7 mouse cellular contexts compared by ENCODE assay signal in genomic region chr1:157449981-157450636, GRCm38 (mm10). TPM values are rescaled to one million over a fixed set of nuclear protein-coding genes. Genes with fewer than 3 reads are reported as not detected.
A peak's percentile ranks its signal among the peaks of the same experiment; 100 is the strongest.
DNase-seq lines count a peak whose midpoint lies in the region; ATAC-seq and TF ChIP-seq lines count a peak whose summit lies in the region.

No protein-coding gene starts in this region.

- TF ChIP-seq EP300 in heart, adult 2 months (IDR thresholded peaks at IDR 0.05; ENCODE audit: insufficient read depth, low read depth, low read length): peak; percentile 99

- WGBS in embryonic facial prominence, embryonic 10.5 days: 3% methylated on average over 21 of the region's 21 CpGs
- 11% methylated on average over 21 of the region's 21 CpGs for WGBS in heart, adult 2 months
- 9% methylated on average over 21 of the region's 21 CpGs for WGBS in stomach, embryonic 15.5 days
- 24% methylated on average over 21 of the region's 21 CpGs for WGBS in cerebellum, adult 2 months

- no peak for TF ChIP-seq CTCF in heart, adult 2 months (IDR thresholded peaks at IDR 0.05)
- no peak for TF ChIP-seq CTCF in cerebellum, adult 2 months (IDR thresholded peaks at IDR 0.05; ENCODE audit: borderline replicate concordance, insufficient read depth, low read depth, low read length)

- peak; percentile 48 for DNase-seq in embryonic facial prominence, embryonic 10.5 days (ENCODE audit: low spot score)
- DNase-seq in heart, adult 2 months: peak; percentile 71 to 86
- DNase-seq in kidney, adult 11 months: peak; percentile 75
- peak; percentile 41 to 52 for DNase-seq in lung, adult 18-20 months
- DNase-seq in cerebellum, adult 2 months: no peak

- H3K4me1 ChIP-seq in embryonic facial prominence, embryonic 10.5 days: peaks cover 54% of the 10 kb centered on the region
- H3K4me1 ChIP-seq in heart, adult 2 months (ENCODE audit: control insufficient read depth, insufficient read depth, low read length): peaks cover 21% of the 10 kb centered on the region
- H3K4me1 ChIP-seq in stomach, embryonic 15.5 days: 0 out of 2 replicates have a peak, but pooled peaks cover 5% of the 10 kb centered on the region
- H3K4me1 ChIP-seq in cerebellum, adult 2 months (ENCODE audit: control insufficient read depth, insufficient read depth, low read length): no peaks in the 10 kb centered on the region

- no peaks in the 10 kb centered on the region for H3K36me3 ChIP-seq in embryonic facial prominence, embryonic 10.5 days (replicated peaks)
- H3K36me3 ChIP-seq in heart, adult 2 months (ENCODE audit: control insufficient read depth, insufficient read depth, low read length): peaks cover 10% of the 10 kb centered on the region
- H3K36me3 ChIP-seq in stomach, embryonic 15.5 days: no peaks in the 10 kb centered on the region

- no peaks in the 10 kb centered on the region for H3K79me2 ChIP-seq in heart, adult 2 months (replicated peaks; ENCODE audit: control insufficient read depth, insufficient read depth, low read length)

- H3K27ac ChIP-seq in embryonic facial prominence, embryonic 10.5 days (replicated peaks): no peak overlapping the region; the same call in 1 of the 2 replicates
- peak overlapping the region; percentile 93 for H3K27ac ChIP-seq in heart, adult 2 months
- no peak overlapping the region for H3K27ac ChIP-seq in stomach, embryonic 15.5 days
- H3K27ac ChIP-seq in cerebellum, adult 2 months (ENCODE audit: insufficient read depth, low read length): no peak overlapping the region

- H3K27me3 ChIP-seq in embryonic facial prominence, embryonic 10.5 days (replicated peaks; ENCODE audit: low read depth, poor library complexity, severe bottlenecking): peaks cover 45% of the 10 kb centered on the region
- H3K27me3 ChIP-seq in heart, adult 2 months (ENCODE audit: control insufficient read depth, insufficient read depth, low read length): no peaks in the 10 kb centered on the region
- H3K27me3 ChIP-seq in stomach, embryonic 15.5 days (replicated peaks): no peaks in the 10 kb centered on the region
- no peaks in the 10 kb centered on the region for H3K27me3 ChIP-seq in cerebellum, adult 2 months (ENCODE audit: control insufficient read depth, insufficient read depth, low read length)

- peak; percentile 59; the same call in 1 of the 2 replicates for ATAC-seq in stomach, embryonic 15.5 days (ENCODE audit: insufficient read depth, low FRiP score, low read depth)
- ATAC-seq in erythroid progenitor cell, adult 5-6 weeks (replicated peaks; ENCODE audit: low FRiP score, poor library complexity, severe bottlenecking): no peak

- intact Hi-C loops in heart, adult 2 months (cut with DNase I): loop anchor here (5.0 kb wide), 2 partner anchors 87 to 163 kb away; no protein-coding TSS in a partner anchor

- peak overlapping the region; percentile 45 for H3K4me3 ChIP-seq in embryonic facial prominence, embryonic 10.5 days
- H3K4me3 ChIP-seq in heart, adult 2 months: peak overlapping the region; percentile 7; the same call in 1 of the 2 replicates
- peak overlapping the region; percentile 24 for H3K4me3 ChIP-seq in stomach, embryonic 15.5 days (replicated peaks)
- H3K4me3 ChIP-seq in cerebellum, adult 2 months (replicated peaks; ENCODE audit: insufficient read depth, low read depth, low read length): no peak overlapping the region

- TF ChIP-seq POLR2A in heart, adult 2 months (IDR thresholded peaks at IDR 0.05; ENCODE audit: insufficient read depth, low read depth, low read length): peak; percentile 66
- no peak for TF ChIP-seq POLR2A in cerebellum, adult 2 months (IDR thresholded peaks at IDR 0.05; ENCODE audit: borderline replicate concordance, insufficient read depth, low read length)

- H3K4me2 ChIP-seq in stomach, embryonic 15.5 days: peak overlapping the region; percentile 53

- H3K9me3 ChIP-seq in embryonic facial prominence, embryonic 10.5 days: no peaks in the 10 kb centered on the region
- H3K9me3 ChIP-seq in stomach, embryonic 15.5 days: no peaks in the 10 kb centered on the region

- peak overlapping the region; percentile 47 for H3K9ac ChIP-seq in heart, adult 2 months (ENCODE audit: low read depth, low read length)
- no peak overlapping the region for H3K9ac ChIP-seq in stomach, embryonic 15.5 days

RNA-seq across cellular contexts. Expression of gene Cryzl2, which starts 8.3 kb away (rescaled TPM):
- polyA plus RNA-seq in embryonic facial prominence, embryonic 10.5 days (2016; fragmentation: Nextera tagmentation; extraction: Ambion mirVana): 5.4 and 8.1 TPM in 2 replicates
- total RNA-seq in heart, adult 2 months (2021): 1 to 10 TPM; 8.4 to 9.5 TPM
- 15.2 and 21.8 TPM in 2 replicates for polyA plus RNA-seq in heart, adult 2 months (2012; rRNA removed)
- polyA plus RNA-seq in stomach, embryonic 15.5 days (2015; fragmentation: Nextera tagmentation; extraction: Ambion mirVana): 10.1 and 11.1 TPM in 2 replicates
- 5.0 and 9.2 TPM in 2 replicates for total RNA-seq in erythroid progenitor cell, adult 5-6 weeks (2015; ENCODE audit: low replicate concordance)
- 4.7 TPM in 1 of 2 replicates, not detected in the other for total RNA-seq in erythroid progenitor cell, adult 5-6 weeks (2017; ENCODE audit: low replicate concordance)
- 25.5 and 28.5 TPM in 2 replicates for polyA plus RNA-seq in cerebellum, adult 2 months (2012; rRNA removed)

RNA-seq across cellular contexts. Expression of gene Rasal2, which starts 37.7 kb away (rescaled TPM):
- 8.0 and 9.0 TPM in 2 replicates for polyA plus RNA-seq in embryonic facial prominence, embryonic 10.5 days (2016; fragmentation: Nextera tagmentation; extraction: Ambion mirVana)
- 10 to 100 TPM; 22.2 to 23.2 TPM for total RNA-seq in heart, adult 2 months (2021)
- polyA plus RNA-seq in heart, adult 2 months (2012; rRNA removed): 5.1 and 10.7 TPM in 2 replicates
- 9.1 TPM in 2 replicates for polyA plus RNA-seq in stomach, embryonic 15.5 days (2015; fragmentation: Nextera tagmentation; extraction: Ambion mirVana)
- total RNA-seq in erythroid progenitor cell, adult 5-6 weeks (2015; ENCODE audit: low replicate concordance): 0.36 TPM in 1 of 2 replicates, not detected in the other
- 0.26 and 0.76 TPM in 2 replicates for total RNA-seq in erythroid progenitor cell, adult 5-6 weeks (2017; ENCODE audit: low replicate concordance)
- polyA plus RNA-seq in cerebellum, adult 2 months (2012; rRNA removed): 14.6 and 14.9 TPM in 2 replicates

RNA-seq across cellular contexts. Expression of gene Sec16b, which starts 56.4 kb away (rescaled TPM):
- polyA plus RNA-seq in embryonic facial prominence, embryonic 10.5 days (2016; fragmentation: Nextera tagmentation; extraction: Ambion mirVana): 0.67 and 0.82 TPM in 2 replicates
- 1 to 10 TPM in 1 of 2 experiments, under 1 TPM in 1; 0.76 to 1.2 TPM for total RNA-seq in heart, adult 2 months (2021)
- polyA plus RNA-seq in heart, adult 2 months (2012; rRNA removed): 3.2 and 3.3 TPM in 2 replicates
- 7.5 and 8.7 TPM in 2 replicates for polyA plus RNA-seq in stomach, embryonic 15.5 days (2015; fragmentation: Nextera tagmentation; extraction: Ambion mirVana)
- not detected in 2 replicates for total RNA-seq in erythroid progenitor cell, adult 5-6 weeks (2015; ENCODE audit: low replicate concordance)
- total RNA-seq in erythroid progenitor cell, adult 5-6 weeks (2017; ENCODE audit: low replicate concordance): 0.68 TPM in 1 of 2 replicates, not detected in the other
- 0.48 and 0.51 TPM in 2 replicates for polyA plus RNA-seq in cerebellum, adult 2 months (2012; rRNA removed)

Comparison
In these comparisons a context has a peak if more than half of its experiments do, and no peak if none do; other contexts are left out.
1. DNase-seq: peak in embryonic facial prominence, embryonic 10.5 days (single experiment), heart, adult 2 months (2 of 2), kidney, adult 11 months (single experiment) and lung, adult 18-20 months (2 of 2); none in cerebellum, adult 2 months (0 of 2).